Mouse (Mus musculus): ENCODE measurements around the gene Gm21750. TPM values are rescaled to one million over a fixed set of nuclear protein-coding genes. Genes with fewer than 3 reads are reported as not detected.
"Not testable (repeated sequence)": the region's sequence is repeated elsewhere in the genome, so short reads cannot be mapped to it uniquely, and the experiment has no call there.

Gene Gm21750
- not detected in 2 replicates for total RNA-seq (2014; rRNA removed)
- polyA plus RNA-seq (2015; fragmentation: Nextera tagmentation; extraction: Ambion mirVana), result not detected in 2 replicates

DNA sequence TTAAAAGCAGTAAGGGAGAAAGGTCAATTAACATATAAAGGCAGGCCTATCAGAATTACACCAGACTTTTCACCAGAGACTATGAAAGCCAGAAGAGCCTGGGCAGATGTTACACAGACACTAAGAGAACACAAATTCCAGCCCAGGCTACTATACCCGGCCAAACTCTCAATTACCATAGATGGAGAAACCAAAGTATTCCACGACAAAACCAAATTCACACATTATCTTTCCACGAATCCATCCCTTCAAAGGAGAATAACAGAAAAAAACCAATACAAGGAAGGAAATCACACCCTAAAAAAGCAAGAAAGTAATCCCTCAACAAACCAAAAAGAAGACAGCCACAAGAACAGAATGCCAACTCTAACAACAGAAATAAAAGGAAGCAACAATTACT, at the start of gene Gm21750:
Gene Gm21750, plus strand, starts transcription at position 301 of the 400 bp plus-strand sequence.
- H3K4me3 ChIP-seq (ENCODE audit: low read depth, low read length); DNase-seq (ENCODE audit: low spot score); H3K27me3 ChIP-seq (ENCODE audit: insufficient read depth, low read length); H3K4me2 ChIP-seq (ENCODE audit: low read depth, low read length, poor library complexity, severe bottlenecking); H3K9me3 ChIP-seq (ENCODE audit: low read length); H3K27ac ChIP-seq (ENCODE audit: low read depth, low read length); ATAC-seq (ENCODE audit: low FRiP score); H3K36me3 ChIP-seq (ENCODE audit: insufficient read depth, low read length); H3K4me1 ChIP-seq (ENCODE audit: insufficient read depth, low read length); H3K9ac ChIP-seq (replicated peaks; ENCODE audit: low read length, poor library complexity, severe bottlenecking): not testable (repeated sequence)
- WGBS, result 98% methylated on average over 3 of the region's 3 CpGs

- not testable (repeated sequence) for H3K9me3 ChIP-seq (ENCODE audit: low read length); DNase-seq (ENCODE audit: low spot score)
- 67% methylated on average over 1 of the region's 1 CpGs for WGBS
Observed at GRCm38 (mm10) chr14:73614961-73615360, 46.1 kb upstream of the Gm21750 start.

DNA sequence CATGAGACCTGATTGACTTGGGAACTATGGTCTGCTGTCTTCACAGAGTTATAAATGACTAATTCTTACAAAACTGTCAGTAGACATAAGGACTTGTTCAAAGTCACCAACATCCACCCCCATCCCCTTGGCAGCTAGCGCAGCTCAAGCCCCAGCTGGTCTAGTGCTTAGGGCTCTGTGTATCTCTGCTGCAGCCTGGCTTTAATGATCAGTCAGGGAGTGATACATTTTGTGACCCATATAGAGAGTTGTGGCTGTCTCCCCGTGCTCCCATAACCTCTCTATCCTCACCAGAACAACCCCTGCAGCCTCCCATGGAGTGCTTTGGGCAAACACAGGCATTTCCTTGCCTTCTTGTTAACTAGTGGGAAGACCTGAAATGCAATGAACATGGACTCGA, 40.1 kb upstream of the Gm21750 start:
- WGBS, result 80% methylated on average over 3 of the region's 3 CpGs
- TF ChIP-seq CTCF (IDR thresholded peaks at IDR 0.05), result no peak
- no peak overlapping the region for H3K4me3 ChIP-seq (ENCODE audit: low read depth, low read length)
- H3K27me3 ChIP-seq (ENCODE audit: insufficient read depth, low read length), result no peaks in the 10 kb centered on the region
- no peak overlapping the region for H3K4me2 ChIP-seq (ENCODE audit: low read depth, low read length, poor library complexity, severe bottlenecking)
- peaks cover 4% of the 10 kb centered on the region; the same call in 1 of the 2 replicates for H3K9me3 ChIP-seq (ENCODE audit: low read length)
- H3K9ac ChIP-seq (replicated peaks; ENCODE audit: low read length, poor library complexity, severe bottlenecking), result no peak overlapping the region
- DNase-seq (ENCODE audit: low spot score), result no peak
- no peak overlapping the region for H3K27ac ChIP-seq (ENCODE audit: low read depth, low read length)
- H3K36me3 ChIP-seq (ENCODE audit: insufficient read depth, low read length), result no peaks in the 10 kb centered on the region
- H3K4me1 ChIP-seq (ENCODE audit: insufficient read depth, low read length), result no peaks in the 10 kb centered on the region
- ATAC-seq (ENCODE audit: low FRiP score), result no peak

More at GRCm38 (mm10) chr14:73614961-73615360, 46.1 kb upstream of the Gm21750 start:
- H3K36me3 ChIP-seq (ENCODE audit: insufficient read depth, low read length); H3K4me2 ChIP-seq (ENCODE audit: low read depth, low read length, poor library complexity, severe bottlenecking); H3K4me3 ChIP-seq (ENCODE audit: low read depth, low read length); H3K4me1 ChIP-seq (ENCODE audit: insufficient read depth, low read length); H3K27me3 ChIP-seq (ENCODE audit: insufficient read depth, low read length); H3K27ac ChIP-seq (ENCODE audit: low read depth, low read length); H3K9ac ChIP-seq (replicated peaks; ENCODE audit: low read length, poor library complexity, severe bottlenecking); ATAC-seq (ENCODE audit: low FRiP score): not testable (repeated sequence)

DNA sequence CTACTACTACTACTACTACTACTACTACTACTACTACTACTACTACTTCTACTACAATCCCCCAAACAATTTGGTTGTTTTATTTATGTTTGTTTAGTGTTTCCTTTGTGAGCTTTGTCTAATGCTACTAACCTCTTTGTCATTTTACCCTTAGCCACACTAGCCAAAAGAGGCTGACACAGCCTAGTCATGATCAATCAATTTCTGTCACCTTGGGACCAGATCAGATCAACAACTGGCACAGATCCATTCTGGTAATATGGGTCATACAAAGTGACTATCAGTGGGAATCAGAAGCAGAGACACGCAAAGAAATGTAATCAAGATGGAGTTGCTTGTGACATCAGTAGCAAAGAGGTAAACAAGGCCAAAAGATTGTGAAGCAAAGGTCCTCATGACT, 38.0 kb upstream of the Gm21750 start:
- TF ChIP-seq CTCF (IDR thresholded peaks at IDR 0.05), result no peak
- Histone ChIP-seq H3K9me3 (ENCODE audit: low read length) (peaks cover 4% of the 10 kb centered on the region; the same call in 1 of the 2 replicates), H3K27me3 (ENCODE audit: insufficient read depth, low read length) (no peaks in the 10 kb centered on the region), H3K4me2 (ENCODE audit: low read depth, low read length, poor library complexity, severe bottlenecking) (no peak overlapping the region), H3K9ac (replicated peaks; ENCODE audit: low read length, poor library complexity, severe bottlenecking) (no peak overlapping the region), H3K27ac (ENCODE audit: low read depth, low read length) (no peak overlapping the region), H3K4me3 (ENCODE audit: low read depth, low read length) (no peak overlapping the region), H3K36me3 (ENCODE audit: insufficient read depth, low read length) (no peaks in the 10 kb centered on the region), H3K4me1 (ENCODE audit: insufficient read depth, low read length) (no peaks in the 10 kb centered on the region)
- 94% methylated on average over 1 of the region's 1 CpGs for WGBS
- DNase-seq (ENCODE audit: low spot score) (no peak), ATAC-seq (ENCODE audit: low FRiP score) (no peak)

DNA sequence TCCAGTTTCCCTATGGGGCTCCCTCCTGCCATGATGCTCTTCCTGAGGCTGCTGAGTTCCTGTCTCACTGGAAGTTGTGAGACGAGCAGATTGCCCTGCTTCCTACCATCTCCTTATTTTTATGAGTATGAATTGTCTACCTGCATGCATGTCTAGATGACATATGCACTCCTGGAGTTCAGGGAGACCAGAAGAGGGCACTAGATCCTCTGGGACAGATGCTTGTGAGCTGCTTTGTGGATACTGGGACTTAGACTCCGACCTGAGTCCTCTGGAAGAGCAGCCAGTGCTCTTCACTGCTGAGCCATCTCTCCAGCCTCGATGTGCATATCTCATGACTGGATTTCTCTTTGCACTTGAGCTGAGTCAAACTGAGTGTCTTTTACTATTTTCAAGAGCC, 35.6 kb upstream of the Gm21750 start:
- H3K4me2 ChIP-seq (ENCODE audit: low read depth, low read length, poor library complexity, severe bottlenecking), result no peak overlapping the region
- H3K36me3 ChIP-seq (ENCODE audit: insufficient read depth, low read length), result no peaks in the 10 kb centered on the region
- no peak overlapping the region for H3K9ac ChIP-seq (replicated peaks; ENCODE audit: low read length, poor library complexity, severe bottlenecking)
- no peak overlapping the region for H3K27ac ChIP-seq (ENCODE audit: low read depth, low read length)
- ATAC-seq (ENCODE audit: low FRiP score), result no peak
- WGBS, result 72% methylated on average over 3 of the region's 3 CpGs
- no peaks in the 10 kb centered on the region for H3K4me1 ChIP-seq (ENCODE audit: insufficient read depth, low read length)
- DNase-seq (ENCODE audit: low spot score), result no peak
- peak; percentile 24; the same call in 1 of the 2 replicates for TF ChIP-seq CTCF (IDR thresholded peaks at IDR 0.05)
- H3K9me3 ChIP-seq (ENCODE audit: low read length), result no peaks in the 10 kb centered on the region
- no peaks in the 10 kb centered on the region for H3K27me3 ChIP-seq (ENCODE audit: insufficient read depth, low read length)
- H3K4me3 ChIP-seq (ENCODE audit: low read depth, low read length), result no peak overlapping the region

- 96% methylated on average over 4 of the region's 4 CpGs for WGBS
- no peak for TF ChIP-seq CTCF (IDR thresholded peaks at IDR 0.05)
- ATAC-seq (ENCODE audit: low FRiP score), result no peak
Observed at GRCm38 (mm10) chr14:73631511-73631910, 29.5 kb upstream of the Gm21750 start.

More at GRCm38 (mm10) chr14:73631511-73631910, 29.5 kb upstream of the Gm21750 start:
- no peak overlapping the region for H3K4me2 ChIP-seq (ENCODE audit: low read depth, low read length, poor library complexity, severe bottlenecking)
- no peaks in the 10 kb centered on the region for H3K36me3 ChIP-seq (ENCODE audit: insufficient read depth, low read length)
- no peaks in the 10 kb centered on the region for H3K9me3 ChIP-seq (ENCODE audit: low read length)
- H3K27ac ChIP-seq (ENCODE audit: low read depth, low read length), result no peak overlapping the region
- H3K4me1 ChIP-seq (ENCODE audit: insufficient read depth, low read length), result no peaks in the 10 kb centered on the region
- no peak overlapping the region for H3K9ac ChIP-seq (replicated peaks; ENCODE audit: low read length, poor library complexity, severe bottlenecking)
- no peak overlapping the region for H3K4me3 ChIP-seq (ENCODE audit: low read depth, low read length)
- no peak for DNase-seq (ENCODE audit: low spot score)
- H3K27me3 ChIP-seq (ENCODE audit: insufficient read depth, low read length), result no peaks in the 10 kb centered on the region
